Mouse (Mus musculus): ENCODE data around the gene Msi2.

Msi2 gene

DNA sequence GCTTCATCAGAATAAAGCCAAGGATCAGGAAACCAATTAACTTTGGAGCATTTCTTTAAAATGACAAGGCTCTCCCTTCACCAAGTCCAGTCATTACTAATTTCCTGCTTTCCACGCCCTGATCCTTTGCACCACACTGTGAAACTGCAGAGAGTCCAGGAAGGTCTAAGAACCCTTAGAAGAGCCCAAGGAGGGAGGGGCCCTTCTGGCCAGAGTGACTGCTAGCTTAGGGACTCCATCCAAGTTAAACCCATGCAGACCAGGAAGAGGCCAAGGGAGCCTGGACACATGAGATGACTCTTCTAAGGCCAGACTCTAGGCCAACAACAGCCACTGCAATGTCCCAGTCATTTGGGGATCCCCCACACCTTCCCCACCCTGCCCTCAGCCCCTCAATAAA is 83.7 kb downstream of the Msi2 start:
- no peak for DNase-seq

DNA sequence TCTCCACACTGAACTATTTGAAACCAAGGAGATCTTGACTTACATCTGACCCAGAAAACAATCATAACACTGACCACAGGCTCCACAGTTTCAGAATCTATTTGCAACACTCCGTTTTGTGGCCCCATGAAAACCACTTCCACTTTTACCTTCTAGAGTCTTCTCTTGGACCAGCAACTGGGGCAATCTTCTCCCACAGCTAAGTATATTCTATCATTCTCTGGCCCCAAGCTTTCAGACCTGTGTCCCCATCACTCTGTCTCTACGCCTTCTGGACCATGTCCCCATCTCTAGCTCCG is 86.4 kb downstream of the Msi2 start:
- no peak for DNase-seq

DNA sequence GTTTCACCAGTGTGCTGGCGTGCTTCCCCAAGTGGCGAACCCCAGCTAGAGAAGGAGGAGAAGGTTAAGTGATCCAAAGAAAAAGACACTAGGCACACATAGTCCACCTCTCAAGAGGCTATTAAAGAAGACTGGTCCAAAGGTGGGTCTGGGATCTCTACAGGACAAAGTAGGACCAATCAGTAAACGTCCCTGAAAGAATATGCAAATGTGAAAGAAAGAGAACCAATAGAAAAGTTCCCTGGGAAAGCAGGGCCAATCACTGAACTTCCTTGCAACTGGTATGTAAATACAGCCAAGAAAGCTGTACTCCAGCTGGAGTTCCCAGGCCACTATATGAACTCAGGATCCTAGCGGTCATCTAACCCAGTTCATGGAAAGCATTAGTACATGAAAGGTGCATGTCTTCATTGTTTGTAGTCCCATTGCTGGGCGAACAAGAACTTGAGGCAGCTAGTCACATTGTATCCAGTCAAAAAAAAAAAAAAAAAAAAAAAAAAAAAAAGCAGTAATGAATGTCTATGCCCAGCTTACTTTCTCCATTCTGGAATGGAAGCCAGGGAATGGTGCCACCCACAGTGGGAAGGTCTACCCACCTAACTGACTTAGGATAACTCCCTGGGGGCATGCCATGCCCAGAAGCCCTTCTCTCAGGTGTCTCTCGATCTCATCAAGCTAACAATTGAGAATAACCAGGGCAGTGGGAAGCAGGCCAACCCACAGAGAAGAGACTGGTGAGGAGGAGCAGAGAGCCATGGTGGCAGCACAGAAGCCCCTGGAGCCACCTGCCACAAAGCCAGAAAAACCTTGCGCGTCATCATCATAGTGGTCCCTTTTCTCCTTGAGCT is 87.0 kb downstream of the Msi2 start:
- DNase-seq: peak; percentile 30

DNA sequence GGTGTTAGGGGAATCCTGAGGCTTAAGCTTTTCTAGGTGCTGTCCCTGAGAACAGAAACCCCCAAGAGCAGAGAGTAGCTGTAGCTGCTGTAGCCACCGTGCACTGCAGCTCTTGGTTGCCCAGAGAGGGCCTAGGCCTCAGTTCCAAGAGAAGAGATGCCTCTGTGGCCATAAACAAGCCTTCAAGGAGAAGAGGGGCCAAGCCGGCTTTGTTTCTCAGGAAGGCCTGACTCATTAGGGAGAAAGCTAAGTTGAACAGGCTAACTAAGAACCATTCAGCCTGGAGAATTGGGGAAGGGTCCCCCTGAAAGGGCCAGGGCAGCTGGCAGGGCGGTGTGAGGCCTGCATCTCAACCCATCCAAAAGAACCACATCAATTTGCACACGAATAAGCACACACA is 88.7 kb downstream of the Msi2 start:
- DNase-seq: no peak

DNA sequence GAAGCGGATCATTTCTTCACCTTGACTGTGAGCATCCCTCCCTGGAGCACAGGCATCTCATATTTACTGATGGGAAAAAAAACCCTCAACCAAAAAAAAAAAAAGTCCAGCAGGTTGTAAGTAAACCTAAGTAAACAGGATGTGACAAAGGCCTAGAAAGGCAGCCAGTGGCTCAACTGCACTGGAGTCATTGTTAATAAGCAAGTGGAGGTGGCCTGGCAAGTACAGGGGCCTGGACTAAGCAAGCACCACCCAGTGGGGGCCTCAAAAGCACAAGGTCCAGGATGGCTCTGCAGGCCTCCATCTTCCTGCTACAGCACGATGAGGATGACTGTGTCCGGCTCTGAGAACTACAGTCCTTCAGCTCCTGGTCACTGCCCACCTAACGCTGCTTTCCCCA is 89.1 kb downstream of the Msi2 start:
- no peak for DNase-seq

DNA sequence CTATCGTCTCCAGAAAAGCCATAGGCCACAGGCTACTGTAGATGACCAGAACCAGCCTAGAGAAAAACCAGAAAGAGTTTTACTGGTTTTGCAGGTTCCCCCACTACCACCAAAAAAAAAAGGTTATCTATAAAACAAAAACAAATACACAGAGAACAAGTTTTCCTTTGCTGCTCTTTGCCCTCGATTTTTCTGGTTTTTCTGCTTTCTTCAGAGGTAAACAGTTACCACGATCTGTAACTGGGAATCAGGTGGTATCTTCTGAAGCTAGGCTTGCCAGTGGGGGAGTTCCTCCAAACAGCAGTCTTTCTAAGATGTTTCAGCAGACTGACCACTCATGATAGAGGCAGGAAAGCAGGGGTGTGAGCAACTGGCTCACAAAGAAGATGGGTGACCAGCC is 89.6 kb downstream of the Msi2 start:
- DNase-seq: no peak

GRCm38 (mm10) chr11:88627327-88627726 is 91.0 kb downstream of the Msi2 start:
- DNase-seq: peak; percentile 72

GRCm38 (mm10) chr11:88626576-88626975 is 91.7 kb downstream of the Msi2 start:
- DNase-seq: no peak

GRCm38 (mm10) chr11:88626061-88626460 is 92.3 kb downstream of the Msi2 start:
- no peak for DNase-seq

- DNase-seq: no peak
Observed at GRCm38 (mm10) chr11:88625063-88625462, 93.2 kb downstream of the Msi2 start.

DNA sequence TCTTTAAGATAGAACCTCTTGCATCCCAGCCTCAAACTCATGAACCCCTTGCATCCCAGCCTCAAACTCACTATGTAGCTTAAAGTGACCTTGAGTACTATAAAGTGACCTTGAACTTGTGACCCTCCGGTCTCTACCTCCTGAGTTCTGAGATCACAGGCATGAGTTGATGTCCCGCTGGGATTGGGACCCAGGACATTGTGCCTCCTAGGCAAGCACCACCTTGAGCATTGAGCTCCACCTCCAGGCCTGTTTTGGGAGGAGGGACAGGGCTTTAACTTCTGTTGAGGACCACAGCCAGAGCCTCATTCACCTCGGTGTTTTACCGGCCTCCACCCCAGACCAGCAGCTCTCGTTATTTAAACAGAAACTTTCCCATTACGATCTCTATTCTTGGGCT is 93.7 kb downstream of the Msi2 start:
- no peak for DNase-seq

GRCm38 (mm10) chr11:88623671-88624070 is 94.6 kb downstream of the Msi2 start:
- no peak for DNase-seq

- no peak for DNase-seq
Observed at GRCm38 (mm10) chr11:88622496-88622895, 95.8 kb downstream of the Msi2 start.

DNA sequence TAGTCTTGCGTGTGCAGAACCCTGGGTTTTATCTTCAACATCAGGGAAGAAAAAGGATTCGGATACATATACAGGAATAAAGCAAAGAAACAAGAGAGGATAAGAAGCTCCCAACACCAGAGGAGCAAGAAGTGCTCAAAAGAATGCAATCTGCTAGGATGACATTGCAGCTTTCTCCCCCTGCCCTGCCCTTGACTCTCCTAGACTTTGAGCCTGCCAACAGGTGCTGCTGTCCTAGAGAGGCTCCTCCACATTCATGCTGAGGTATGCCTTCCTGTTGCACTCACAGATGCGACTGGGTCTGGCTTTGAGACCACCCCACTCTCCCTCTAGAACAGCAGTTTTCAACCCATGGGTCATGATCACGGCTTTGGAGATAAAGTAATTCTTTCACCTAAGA is 96.5 kb downstream of the Msi2 start:
- DNase-seq: peak; percentile 62

- DNase-seq: peak; percentile 73
Observed at GRCm38 (mm10) chr11:88620158-88620973, 97.9 kb downstream of the Msi2 start.

DNA sequence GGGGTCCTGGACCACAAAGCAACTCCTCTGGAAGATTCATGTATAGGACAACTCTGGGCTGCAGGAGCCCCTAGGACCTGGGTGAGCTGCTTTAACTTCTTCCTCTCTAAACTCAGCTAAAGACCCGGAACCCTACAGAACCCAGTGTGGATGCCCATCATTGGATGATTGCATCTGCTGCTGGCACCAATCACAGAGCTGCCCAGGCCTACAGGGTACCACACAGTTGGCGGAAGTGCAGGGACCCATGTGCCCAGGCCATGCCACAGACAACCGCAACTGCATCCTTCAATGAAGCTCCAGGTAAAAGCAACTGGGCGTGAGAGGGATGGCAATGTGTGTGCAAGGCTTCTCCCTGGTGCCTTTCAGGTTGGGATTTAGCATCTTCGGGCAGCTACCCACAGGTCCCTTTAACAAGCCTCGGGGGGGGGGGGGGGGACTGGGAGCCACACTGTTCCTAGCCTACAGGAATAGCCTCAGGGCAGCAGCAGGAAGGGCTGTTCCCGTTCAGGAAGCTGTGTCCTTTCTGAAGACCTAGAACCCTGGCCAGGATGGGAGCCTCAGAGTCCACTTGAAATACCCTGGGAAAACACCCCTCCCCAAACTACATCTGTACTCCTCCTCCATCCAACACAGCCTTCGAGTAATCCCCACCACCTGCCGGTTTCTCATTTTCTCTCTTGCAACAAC is 98.7 kb downstream of the Msi2 start:
- no peak for DNase-seq

DNA sequence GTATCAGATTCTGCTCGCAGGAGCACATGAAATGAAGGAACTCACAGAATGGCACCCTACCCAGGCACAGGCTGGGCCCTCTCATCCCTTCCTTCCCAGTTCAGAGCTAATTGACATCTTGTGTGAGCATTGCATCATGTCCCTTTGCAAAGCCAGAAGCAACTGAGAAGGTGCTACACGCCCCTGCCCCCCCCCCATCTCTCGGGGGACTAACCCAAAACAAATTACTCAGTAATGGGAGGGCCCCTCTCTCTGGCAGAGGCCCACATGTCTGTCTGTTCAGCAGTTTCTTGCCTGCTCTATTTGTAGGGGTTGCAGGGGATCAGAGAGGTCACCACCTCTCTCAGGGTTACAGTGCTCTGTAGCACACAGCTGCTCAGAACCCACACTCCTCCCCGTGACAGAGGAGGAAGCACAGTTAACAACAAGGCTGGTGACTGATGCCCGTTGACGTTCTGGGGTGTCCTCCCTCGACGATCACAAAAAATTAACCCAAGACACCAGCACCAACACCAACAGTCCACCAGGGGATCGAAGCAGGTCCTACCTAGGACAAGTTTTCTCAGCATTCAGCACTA is 99.5 kb downstream of the Msi2 start:
- DNase-seq: peak; percentile 73

GRCm38 (mm10) chr11:88618005-88618501 is 100.3 kb downstream of the Msi2 start:
- no peak for DNase-seq

- no peak for DNase-seq
Observed at GRCm38 (mm10) chr11:88617380-88617779, 100.9 kb downstream of the Msi2 start.

GRCm38 (mm10) chr11:88614527-88615305 is 103.6 kb downstream of the Msi2 start:
- no peak for DNase-seq

- peak; percentile 82 for DNase-seq
Observed at GRCm38 (mm10) chr11:88613771-88614526, 104.4 kb downstream of the Msi2 start.

- DNase-seq: no peak
Observed at GRCm38 (mm10) chr11:88613008-88613407, 105.3 kb downstream of the Msi2 start.

Measured in thymus, postnatal 4 days (tissue).